Mouse (Mus musculus): ENCODE results near the gene Dxo.
"Not testable (repeated sequence)": the region's sequence is repeated elsewhere in the genome, so short reads cannot be mapped to it uniquely, and the experiment has no call there.

DNA sequence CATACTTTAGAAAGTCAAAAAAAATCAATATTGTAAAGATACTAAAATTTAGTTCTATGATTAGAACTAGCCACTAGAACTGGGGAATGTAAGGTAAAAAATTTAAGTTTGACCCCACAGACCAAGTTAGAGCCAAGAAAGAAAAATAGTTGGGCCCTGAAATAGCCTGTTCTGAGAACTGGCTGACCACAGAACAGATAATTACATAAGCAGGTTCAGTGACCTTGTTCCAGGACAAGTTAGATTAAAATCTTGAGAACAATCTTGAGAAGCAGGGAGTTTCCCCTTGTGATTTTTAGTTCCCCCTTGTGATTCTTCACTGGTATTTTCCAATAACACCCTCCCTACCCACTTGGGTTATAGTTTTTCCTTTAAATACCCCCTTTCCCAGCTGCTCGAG, 6.0 kb upstream of the Dxo start:
- not testable (repeated sequence) for TF ChIP-seq USF1 (IDR thresholded peaks at IDR 0.05; ENCODE audit: low read depth); POLR2A (IDR thresholded peaks at IDR 0.05; ENCODE audit: insufficient read length, low read depth)
